Mouse (Mus musculus) embryonic fibroblast, embryonic 13.5 days (primary cell): ENCODE measurements at regions not wholly inside any gene's neighbourhood (a gene's known extent, or its start where the extent isn't known, plus 50 kb on each side); places are given as distances from the start of the nearest gene placed in this dataset.

Source experiments
- CTCF ChIP-seq: IDR thresholded peaks from 2 replicates; pipeline ENCODE4 v1.5.1; 2011; ENCODE audit warnings: mild to moderate bottlenecking, control low read depth, low read length, moderate library complexity, borderline replicate concordance; ENCODE audit not compliant: insufficient read depth
- POLR2A ChIP-seq: IDR thresholded peaks from 2 replicates; pipeline ENCODE4 v1.6.1; 2011; ENCODE audit warnings: low read depth, mild to moderate bottlenecking, control low read depth, low read length, moderate library complexity

- no peak for TF ChIP-seq CTCF
- no peak for TF ChIP-seq POLR2A
These were observed 92.0 kb upstream of the Dio3 start for GRCm38 (mm10) chr12:110186911-110187245.
